Mouse (Mus musculus): ENCODE data around the gene Rbfox1.

Rbfox1 gene

DNA sequence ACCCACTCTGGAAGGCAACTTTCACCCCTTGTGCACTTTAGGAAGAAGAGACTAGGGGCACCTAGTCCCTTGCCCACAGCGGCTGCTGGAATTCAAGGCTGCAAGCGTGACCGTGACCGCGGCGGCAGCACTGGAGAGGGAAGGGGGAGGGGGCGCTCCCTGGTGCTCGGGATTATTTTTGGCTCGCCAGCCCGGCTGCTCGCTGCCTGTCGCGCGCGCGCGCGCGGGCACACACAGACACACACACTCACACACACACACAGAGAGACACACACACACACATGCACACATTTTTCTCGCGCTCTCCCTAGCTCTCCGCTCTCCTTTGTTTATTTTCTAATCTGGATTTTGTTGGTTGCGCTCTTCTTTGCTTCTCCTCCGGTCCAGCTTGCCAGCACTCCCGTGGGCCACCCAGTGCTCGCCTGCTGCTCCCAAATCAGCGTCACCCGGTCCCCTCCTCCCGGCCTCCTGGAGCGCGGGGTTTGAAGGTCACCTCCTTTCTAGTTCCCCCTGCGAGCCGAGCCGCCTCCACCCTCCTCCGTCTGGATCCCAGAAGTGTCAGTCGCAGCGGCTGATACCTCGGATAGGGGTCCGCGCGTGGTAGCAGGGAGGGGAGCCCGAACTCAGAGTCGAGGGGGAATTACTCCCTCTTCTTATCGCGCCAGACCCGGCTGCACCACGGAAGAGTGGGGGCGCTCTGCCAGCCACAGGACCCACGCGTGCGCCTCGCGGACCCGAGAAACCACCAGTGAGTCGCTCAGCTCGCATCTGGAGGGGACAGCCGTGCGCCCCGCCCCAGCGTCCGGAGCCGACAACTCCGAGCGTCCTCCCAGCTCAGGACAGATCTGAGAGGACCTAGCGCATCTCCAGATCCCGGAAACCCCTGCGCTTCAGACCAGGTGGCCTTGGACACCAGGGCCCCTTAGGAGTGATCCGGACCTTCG, at the start of gene Rbfox1:
TSS of gene Rbfox1 (plus strand) at position 610 of the 944 bp plus-strand sequence.
- DNase-seq (ENCODE audit: low spot score), result no peak

DNA sequence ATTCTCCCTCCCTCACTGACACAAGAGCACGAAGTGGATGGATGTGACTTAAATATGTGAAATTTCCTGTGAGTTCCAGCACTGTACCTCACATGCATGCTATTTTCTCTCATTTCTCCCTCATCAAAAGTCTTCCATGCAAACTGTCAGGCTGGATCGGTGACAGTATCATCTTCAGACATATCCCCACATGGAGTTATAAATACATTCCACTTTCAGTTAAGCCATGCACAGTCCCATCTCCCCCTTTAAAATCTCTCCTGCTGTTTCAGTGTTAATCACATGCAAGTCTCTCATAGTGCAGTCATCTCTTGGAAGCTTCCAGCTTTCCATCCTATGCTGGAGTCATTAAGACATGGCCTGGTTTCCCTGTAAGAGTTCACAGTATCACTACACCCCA, 48.4 kb upstream of the Rbfox1 start:
- no peak for DNase-seq (ENCODE audit: low spot score)

DNA sequence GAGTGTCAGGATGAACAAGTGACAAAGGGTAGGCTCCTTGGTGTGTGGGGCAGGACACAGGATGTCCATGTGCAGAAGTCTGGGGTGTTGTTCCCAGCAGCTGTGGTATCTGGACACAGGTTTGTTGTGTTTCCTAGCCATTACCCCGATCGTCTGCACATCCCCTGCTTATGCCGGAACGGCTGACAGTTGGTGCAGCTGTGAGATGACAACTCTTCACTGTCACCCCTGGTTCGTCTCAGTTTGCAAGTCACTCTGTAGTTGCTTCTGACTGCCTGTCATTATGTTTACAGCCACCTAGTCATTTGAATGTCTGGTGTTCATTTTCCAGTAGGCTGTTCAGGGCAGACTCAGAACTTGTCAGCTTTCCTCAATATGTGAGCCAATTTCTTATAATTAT, 44.0 kb upstream of the Rbfox1 start:
- DNase-seq (ENCODE audit: low spot score), result no peak

DNA sequence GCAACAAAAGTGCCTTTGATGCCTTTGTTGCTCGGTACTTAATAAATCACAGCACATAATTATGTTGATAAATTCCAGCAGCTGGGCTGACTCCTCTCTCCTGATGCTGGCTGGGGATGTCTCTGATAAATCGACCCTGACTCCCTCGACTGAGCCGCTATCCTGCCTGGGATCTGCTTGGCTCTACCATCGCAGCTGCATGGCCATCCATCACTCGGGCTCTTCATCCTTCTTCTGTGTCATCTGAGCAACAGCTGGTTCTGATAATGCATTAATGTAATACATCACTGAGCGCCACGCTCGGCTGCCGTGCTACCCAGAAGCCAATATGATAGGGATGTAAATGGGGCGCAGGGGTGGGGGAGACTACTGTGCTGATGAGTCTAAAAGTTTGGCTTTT, 39.5 kb upstream of the Rbfox1 start:
- DNase-seq (ENCODE audit: low spot score), result peak; percentile 10

DNA sequence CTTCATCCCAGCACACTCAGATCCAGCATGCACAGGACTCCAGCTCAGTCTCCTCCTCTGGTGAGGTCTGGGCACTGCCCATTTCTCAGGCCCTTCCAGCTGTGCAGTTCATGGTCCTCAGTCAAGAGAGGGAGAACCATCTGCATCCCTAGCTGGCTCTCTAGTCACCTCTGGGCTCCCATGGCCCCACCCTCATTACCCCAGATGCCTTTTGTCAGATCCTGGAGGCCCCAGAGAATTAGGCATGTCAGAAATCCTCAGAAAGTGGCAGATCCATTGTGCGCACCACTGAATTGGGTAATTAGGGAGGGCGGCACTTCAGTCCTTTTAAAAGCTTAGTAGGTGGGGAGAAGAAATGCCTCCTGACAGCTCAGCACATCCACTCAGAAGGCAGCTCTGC, 32.1 kb upstream of the Rbfox1 start:
- no peak for DNase-seq (ENCODE audit: low spot score)

DNA sequence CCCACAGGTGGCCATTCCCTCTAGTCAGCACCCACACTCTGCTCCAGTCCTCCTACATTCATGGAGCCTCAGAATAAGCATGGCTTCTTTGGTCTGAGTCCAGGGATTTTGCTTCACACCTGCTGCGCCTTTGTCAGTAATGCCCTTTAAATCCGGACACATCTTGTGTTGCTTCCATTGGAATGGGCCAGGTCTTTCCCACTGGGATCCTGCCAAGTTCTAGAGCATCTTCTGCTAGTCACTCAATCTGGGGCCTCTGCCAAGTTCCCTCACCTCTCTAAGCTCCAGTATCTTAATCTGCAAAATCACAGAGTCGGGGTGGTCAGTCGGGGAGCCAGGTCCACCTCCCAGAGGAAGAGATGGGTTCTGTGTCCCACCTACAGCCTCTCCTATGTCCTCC, 20.8 kb upstream of the Rbfox1 start:
- DNase-seq (ENCODE audit: low spot score), result no peak

DNA sequence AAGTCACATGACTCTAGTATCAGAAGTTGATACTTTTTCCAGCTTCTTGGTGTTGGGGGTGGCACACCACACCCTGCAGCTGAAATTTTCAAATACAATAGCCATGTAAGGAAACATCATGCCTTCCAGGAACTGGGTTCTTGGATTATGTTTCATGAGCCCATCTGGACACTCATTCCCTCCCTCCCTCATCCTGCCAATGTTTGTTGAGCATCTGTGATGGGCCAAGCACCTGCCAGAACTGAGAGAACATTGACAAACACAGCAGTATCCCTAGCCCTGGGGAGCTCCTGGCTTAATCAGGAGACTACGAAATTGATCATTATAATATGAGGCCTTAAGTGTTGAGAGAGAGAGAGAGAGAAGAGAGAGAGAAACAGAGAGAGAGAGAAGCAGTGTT, 18.2 kb upstream of the Rbfox1 start:
- DNase-seq (ENCODE audit: low spot score), result no peak

DNA sequence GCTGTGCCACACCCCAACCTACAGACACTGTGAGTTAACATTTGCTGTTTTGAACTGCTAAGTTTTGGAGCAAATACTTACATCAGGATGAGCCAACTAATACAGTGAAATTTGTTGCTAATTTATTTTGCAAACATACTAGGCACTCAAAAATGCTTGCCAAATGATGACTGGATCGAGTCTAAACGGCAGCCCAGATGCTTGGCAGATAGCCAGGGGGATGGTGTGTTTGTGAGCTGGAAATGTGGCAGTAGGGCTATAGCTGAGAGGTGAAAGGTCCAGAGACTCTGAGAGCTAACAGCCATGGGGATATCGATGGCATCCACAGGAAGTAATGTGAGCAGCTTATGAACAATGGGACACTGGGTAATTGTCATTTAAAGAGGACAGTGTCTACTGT, 14.8 kb upstream of the Rbfox1 start:
- no peak for DNase-seq (ENCODE audit: low spot score)

DNA sequence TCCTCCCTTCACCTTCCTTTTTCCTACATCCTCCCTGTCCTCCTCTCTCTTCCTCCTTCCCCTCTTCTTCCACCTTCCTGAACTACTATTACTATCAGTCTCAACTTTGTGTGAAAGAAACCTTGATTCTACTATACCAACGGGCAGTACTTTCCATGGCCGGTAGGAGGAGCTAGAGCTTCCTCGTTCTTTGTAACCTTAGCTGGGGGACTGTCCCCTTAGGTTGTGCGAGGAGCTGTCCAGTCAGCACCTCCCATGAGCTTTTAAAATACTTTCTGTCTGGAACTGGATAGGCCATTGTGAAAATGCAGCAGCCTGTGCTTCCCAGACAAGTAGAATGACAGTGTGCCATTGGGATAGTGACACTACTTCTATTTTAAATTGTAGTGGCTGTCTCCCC, 3.3 kb upstream of the Rbfox1 start:
- peak; percentile 31 for DNase-seq (ENCODE audit: low spot score)

DNA sequence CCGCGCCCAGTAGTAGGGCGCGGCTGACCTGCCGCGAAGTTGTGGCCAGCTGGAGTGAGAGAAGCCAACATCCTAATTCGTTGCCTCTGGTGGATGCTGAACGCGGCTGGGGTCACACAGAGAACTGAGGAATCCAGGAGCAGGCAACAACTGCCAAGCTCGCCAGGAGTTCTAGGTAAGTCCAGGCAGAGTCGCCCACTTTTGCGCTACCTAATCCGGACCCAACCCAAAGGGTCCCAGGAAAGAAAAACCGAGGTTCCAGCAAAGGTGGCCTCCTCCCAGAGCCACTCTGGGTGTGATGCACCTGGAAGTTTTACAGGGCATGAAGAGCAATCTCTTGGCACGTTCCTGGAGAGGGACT, 515 bp downstream of the Rbfox1 start:
- DNase-seq (ENCODE audit: low spot score), result no peak

DNA sequence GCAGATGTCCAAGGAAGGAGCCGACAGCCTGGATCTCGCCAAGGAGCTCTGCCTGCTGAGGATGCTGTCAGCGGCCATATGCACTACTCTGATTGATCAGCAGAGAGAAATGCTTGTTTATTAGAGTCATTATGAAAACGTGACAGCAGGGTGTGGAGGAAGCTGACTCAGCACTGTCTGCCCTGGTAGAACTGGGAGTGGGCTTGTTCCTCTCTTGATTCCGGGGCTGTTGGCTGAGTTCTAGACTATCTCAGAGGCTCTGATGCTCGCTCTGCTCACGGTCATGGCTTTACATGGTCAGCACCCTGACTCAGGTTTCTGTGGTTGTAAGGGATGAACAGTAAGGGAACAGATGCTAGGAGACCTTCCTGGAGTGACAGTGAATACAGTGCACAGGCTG, 10.4 kb downstream of the Rbfox1 start:
- no peak for DNase-seq (ENCODE audit: low spot score)

DNA sequence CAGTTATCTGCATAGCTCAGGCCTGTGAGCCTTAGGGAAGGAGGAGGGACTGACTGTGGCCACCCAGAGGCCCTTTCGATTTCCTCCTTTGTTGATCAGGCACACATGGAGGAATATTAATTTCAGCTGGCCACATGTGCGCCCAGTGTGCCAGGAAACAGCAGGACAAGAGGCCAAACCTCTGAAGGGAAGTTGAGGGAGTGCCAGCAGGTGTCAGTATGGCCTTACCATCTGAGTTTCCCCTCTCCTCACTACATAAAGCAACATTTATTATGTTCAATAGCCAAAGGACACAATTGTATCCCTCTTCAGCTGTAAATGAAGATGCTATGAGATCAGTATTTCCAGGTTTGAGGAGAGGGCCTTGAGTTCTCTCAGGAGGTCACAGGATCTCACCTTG, 13.2 kb downstream of the Rbfox1 start:
- no peak for DNase-seq (ENCODE audit: low spot score)

DNA sequence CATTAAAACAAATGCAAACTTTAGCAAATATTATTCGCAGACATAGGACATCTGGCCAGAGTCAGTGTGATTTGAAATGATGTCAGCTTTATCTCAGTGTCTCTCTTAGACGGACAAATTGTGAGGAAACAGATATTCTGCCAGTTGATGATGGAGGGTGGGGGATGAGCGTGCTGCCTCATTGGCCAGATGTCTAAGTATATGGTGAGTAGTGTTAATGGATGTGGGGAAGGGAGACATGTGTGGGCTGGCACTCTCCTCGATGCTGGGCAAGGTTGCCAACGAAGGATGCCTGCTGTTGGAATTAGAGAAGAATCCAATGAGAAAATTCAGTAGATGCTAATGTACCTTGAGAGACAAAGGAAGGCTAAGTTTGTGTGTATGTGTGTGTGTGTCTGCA, 25.6 kb downstream of the Rbfox1 start:
- no peak for DNase-seq (ENCODE audit: low spot score)

DNA sequence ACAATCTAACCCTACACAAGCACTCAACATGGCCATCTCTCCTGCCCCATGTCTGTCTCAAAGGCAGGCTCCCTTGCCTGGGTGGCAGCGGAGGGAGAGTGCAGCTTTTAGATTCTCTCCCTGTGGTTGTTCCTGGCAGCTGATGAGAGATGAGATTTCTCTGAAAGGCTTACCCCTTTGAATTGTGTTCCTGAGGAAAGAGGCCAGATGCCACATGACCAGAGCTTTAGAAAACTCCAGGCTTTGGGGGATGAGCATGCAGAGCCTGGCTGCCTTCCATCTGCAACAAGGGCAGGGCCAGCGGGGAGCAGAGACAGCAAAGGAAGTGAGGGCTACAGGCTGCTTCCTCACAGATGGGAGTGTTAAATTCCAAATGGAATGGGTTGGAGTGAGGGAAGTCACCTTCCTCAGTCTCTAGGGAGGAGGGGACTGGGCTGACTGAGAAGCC, 26.7 kb downstream of the Rbfox1 start:
- DNase-seq (ENCODE audit: low spot score), result peak; percentile 6

DNA sequence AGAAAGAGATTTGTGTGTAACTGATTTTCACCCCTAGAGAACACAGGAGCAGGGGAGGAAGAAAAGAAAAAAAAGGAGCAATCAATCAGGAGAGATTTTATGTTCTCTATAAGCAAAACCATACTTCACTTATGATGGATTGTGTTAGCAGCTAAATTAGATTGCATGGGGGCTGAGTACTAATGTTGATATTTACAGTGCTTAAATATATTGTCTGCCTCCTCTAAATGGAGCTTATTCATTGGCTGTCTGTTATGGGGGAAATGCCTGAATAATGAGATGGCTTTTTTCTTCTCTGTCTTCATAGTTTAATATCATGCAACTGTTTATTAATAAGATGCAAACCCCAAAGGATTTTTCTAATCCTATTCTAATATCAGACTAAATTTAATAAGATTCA, 32.8 kb downstream of the Rbfox1 start:
- DNase-seq (ENCODE audit: low spot score), result no peak

DNA sequence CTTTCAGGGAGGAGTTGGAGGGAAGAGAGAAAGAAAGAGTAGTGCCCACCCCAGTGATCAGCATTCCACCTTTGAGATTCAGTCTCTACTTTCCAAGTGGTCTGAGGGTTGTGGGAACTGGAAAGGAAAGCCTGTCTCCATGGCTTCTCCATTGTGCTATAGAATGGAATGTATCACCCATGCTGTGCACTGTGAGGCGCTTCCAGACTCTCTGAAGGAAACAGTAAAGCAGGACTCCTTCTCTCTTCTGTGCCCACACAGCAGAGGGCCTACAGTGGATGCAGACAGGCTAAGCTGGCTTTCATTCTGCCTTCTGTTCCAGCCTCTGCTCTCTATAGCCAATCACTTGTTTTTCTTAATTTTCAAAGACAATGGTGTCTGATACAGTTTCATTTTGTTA, 41.8 kb downstream of the Rbfox1 start:
- no peak for DNase-seq (ENCODE audit: low spot score)

DNA sequence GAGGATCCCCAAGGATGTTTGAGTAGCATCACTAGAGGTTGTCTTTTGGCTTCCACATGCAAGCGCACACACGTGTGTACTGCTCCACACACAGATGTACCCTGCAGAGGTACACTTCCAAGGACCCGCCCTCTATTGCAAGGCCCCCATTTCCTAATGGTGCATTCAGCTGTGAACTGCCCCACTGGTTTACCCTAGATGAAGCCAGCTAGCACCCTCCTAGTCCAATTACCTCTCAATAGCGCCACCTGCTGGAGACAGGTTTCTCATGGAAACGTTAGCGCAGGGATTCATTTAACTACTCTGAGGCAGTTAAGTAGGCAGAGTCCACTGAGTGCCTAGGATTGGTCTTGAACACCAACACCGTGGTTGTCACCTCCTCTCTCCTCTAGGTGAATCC, 46.5 kb downstream of the Rbfox1 start:
- DNase-seq (ENCODE audit: low spot score), result peak; percentile 12

DNA sequence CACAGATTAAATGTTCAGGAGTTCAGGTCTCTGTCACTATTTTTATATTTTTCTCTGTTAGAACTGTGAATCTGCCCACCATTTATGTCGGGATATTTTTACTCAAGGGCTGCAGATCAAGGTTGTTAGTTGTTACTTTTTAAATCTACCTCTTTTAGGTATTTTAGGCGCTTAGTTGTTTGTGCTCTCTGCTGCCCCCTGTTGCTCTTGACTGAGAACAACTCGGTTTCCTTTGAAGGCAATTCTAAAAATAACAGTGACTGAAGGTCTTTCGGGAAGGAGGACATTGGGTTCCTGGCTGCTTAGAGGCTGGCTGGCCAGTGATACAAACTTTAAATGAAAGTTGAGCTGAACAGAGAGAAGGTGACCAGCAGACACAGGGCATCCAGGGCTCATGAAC, 54.9 kb downstream of the Rbfox1 start:
- DNase-seq (ENCODE audit: low spot score), result no peak

DNA sequence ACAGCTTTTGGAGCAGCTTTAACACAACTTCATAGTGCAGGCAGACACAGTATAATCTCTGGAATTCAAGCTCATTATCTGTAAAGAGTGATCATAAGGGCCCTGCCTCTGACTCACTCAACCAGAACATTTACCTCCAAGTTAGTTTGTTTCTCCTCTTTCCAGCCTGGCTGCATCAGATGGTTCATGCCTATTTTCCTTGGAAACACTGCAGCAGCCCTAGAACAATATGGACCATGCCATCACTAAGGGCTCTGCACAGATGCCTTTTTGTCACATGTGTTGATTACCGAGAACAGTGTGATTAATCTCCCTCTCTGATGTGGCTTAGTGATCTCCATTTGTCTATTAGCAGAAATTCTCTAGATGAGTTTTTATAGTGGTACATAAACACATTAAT, 60.5 kb downstream of the Rbfox1 start:
- DNase-seq (ENCODE audit: low spot score), result no peak

DNA sequence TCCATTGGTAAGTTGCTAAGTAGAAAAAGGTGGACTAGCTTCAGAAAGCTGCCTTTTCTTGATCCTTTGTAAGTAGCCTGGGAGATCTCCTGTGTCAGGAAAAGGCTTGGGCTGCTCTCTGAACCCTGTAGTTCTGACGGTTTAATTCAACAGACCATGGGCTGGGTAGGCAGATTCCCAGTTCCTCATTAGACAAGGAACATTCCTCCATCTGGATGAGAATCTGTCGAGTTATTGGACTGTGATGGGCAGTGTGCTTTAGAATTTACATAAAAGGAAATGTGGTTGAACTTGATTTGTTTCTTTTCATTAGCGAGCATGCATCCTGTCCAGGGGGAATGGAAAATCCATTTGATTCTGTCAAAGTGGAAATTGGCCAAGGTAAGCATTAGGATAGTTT, 68.0 kb downstream of the Rbfox1 start:
- DNase-seq (ENCODE audit: low spot score), result no peak

DNA sequence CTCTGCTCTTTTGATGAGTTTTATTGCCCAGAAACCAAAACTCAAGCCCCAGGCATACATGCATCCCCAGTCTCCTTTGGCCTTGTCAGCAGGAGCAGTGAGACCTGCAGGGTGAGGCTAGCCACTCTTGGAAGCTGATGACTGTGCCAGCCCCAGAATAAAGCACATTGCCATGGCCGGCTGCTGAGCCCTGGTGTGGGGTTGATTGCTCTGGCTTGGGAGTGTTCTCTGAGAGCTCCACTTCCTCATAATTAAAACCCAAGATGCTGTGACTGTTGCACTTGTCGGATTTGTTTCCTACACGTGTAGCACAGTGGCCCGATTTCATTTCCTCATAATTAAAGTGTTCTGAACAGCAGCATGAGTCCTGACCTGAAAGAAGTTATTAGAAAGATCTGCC, 72.3 kb downstream of the Rbfox1 start:
- DNase-seq (ENCODE audit: low spot score), result no peak

DNA sequence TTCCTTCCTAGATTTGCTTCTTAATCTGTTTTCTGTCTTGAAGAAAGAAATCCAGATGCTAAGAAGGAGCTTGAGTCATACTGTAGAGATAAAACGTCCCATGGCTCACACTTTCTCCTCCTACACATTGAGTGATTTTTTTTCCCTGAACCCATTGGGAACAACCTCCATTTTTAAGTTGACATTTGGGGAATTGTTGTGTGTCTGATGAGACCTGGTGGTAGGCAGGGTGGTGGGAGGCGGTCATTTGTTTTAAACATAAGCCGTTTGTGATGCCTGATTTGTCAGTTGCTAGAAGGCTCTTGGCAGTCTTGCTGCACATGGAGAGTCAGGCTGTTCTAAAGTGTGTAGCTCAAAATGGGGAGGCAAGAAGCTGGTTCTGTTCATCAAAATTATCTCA, 76.6 kb downstream of the Rbfox1 start:
- no peak for DNase-seq (ENCODE audit: low spot score)

DNA sequence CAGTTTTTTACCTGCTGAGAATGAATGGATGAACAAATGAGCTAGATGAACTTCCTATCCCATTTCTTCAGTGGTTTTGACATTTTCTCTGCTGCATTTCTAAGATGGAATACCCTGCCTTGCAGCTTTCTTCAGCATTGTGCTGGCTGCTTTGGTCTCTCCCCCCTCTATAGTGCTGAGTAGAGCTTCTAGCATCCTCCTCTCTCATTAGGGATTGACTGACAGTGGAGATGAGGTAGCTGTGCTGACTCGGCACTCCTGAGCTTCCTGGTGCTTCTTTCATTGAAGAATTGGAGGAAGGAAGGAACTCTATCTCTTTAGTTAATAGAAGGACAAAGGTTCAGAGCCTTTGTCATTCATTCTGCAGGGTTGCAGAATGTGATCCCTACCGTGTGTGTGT, 89.0 kb downstream of the Rbfox1 start:
- no peak for DNase-seq (ENCODE audit: low spot score)

Data from yolk sac, embryonic 10.5 days (tissue).